Mouse (Mus musculus) neutrophil, adult 83 days (primary cell): ENCODE data around the gene Saxo1. TPM values are rescaled to one million over a fixed set of nuclear protein-coding genes. Genes with fewer than 3 reads are reported as not detected.

ENCODE experiments used
- total RNA-seq, 2 experiments: library from RNA; stranded (reverse); gene quantifications; one replicate each; pipeline ENCODE4 v1.2.4; 2023

The Saxo1 gene
- total RNA-seq, result not detected

DNA sequence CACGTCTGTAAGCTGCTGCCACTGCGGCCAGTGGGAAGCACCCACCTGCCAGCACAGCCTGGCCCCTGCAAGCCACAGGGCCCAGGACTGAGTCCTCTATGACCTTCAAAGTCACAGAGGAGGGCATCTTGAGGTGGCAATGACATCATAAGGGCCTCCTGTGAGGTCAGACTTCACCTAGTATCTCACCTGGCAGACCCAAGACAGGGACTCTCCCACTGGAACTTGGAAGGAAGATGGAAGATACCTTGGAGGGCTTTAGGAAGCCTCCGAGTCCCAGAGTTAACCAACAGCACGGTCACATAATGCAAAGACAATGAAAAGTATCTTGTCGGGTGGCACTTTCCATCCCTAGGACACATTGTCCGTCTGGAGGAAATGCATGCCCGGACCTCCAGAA is at the start of gene Saxo1:
Gene Saxo1, minus strand, starts transcription at position 101 of the 400 bp plus-strand sequence.

DNA sequence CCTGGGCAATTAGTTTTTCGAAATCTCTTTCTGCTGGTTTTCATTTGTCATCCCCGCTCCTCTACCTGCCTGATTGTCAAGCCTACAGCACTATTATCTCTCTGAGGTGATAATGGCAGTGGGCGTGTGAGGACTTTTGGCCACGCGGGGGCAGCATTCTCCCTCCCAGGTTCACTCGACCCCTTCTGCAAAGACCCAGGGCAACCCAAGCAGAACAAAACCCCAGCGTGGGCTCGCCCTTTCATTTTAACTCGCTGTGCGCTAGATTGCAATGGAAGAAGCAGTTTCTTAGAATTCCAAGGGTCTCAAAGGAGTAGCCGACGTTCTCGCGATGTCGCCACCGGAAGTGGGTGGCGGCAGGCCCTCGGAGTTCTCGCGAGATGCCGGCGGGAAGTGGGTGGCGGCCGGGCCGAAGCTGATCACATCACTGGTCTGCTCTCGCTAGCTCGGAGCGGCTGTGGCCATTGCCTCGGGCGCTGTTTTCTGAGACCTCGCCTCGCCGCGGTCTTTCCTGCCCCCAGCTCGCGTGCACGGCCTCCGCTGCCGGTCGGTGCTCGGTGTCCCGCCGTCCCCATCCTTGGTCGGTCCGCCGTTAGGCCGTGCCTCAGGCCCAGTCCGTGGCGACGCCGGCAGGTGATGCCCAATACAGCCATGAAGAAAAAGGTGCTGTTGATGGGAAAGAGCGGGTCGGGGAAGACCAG is 17.3 kb upstream of the Saxo1 start, which contains the start of gene Rraga:
Gene Rraga, plus strand, starts transcription at position 386 of the 701 bp plus-strand sequence.

Other genes starting within 250 kb of the Saxo1 start
- gene Rraga, start 17.3 kb upstream of the Saxo1 start, total RNA-seq, result 10 to 100 TPM; 41.6 to 43.4 TPM
- gene Haus6, start 53.7 kb upstream of the Saxo1 start, total RNA-seq, result 10 to 100 TPM in 1 of 2 experiments, 1 to 10 TPM in 1; 10.0 to 11.3 TPM
- 100 to 1,000 TPM; 183 to 191 TPM for gene Plin2, start 111.7 kb upstream of the Saxo1 start, total RNA-seq
- 10 to 100 TPM; 12.0 to 17.4 TPM for gene Dennd4c, start 190.2 kb upstream of the Saxo1 start, total RNA-seq